Mouse (Mus musculus): ENCODE results near the gene Pls3.

Gene Pls3

DNA sequence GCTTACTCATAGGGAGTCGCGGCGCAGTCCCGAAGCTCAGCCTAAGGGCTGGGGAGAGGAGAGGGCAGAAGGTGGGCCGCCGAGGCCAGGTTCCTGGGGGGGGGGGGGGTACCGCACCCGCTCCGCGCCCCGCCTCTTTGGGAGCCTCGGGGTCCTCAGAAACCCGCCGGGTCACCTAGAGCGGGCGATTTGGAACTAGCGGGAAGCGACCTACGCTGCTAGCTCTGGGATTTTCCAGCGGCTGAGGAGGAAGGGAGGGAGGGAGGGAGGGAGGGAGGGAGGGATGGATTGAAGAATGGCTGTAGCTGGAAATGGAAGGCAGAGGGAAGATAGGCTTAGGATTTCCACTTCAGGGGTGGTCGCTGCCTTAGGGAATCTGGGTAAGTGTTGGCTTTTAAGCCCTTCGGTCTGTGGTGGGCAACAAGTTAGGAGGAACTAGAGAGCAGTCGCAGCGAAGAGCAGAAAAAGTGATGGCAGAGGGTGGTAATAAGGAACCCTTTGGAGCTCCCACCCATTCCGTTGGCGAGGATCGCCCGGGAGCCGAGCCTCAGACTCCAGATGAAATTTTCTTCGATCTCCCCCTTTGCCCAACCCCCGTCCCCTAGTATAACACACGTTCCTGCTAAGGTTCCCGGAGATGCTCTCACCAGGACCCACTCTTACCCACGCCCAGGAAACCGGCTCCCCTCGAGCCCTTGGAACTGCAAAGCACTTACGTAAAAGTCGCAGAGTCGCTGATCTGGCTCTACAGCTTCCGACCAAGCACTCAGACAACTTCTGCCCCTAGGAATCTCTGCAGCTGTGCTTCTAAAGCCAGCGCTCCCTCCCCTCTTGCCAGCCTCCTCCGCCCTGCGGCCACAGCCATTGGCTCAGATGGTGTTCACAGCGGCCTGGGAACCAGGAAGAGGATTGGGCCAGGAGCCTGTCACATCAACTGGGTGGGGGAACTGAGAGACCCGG lies at the start of gene Pls3:
Gene Pls3 (minus strand): TSS at position 851 of the 960 bp plus-strand sequence.
- peak; percentile 1 to 9 for DNase-seq (ENCODE audit: low spot score in 2 of 2)

DNA sequence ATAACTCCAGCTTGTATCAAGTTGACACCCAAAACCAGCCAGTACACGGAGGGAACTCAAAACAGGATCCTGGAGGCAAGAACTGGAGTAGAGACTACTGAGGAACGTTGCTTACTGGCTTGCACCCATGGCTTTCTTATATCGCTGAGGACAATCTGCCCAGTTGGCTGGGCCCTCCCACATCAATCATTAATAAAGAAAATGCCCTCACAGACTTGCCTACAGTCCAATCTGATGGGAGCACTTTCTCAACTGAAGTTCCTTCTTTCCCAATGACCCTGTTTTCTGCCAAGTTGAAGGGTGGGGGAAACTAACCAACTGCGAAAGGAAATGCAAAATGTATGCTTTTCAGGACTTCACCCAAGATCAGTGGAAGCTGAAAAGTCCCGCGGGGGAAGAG lies 20.7 kb upstream of the Pls3 start:
- DNase-seq (ENCODE audit: low spot score in 2 of 2): no peak

- DNase-seq (ENCODE audit: low spot score in 2 of 2): no peak
These were observed 584 bp upstream of the Pls3 start for GRCm38 (mm10) chrX:75875566-75875965.

DNA sequence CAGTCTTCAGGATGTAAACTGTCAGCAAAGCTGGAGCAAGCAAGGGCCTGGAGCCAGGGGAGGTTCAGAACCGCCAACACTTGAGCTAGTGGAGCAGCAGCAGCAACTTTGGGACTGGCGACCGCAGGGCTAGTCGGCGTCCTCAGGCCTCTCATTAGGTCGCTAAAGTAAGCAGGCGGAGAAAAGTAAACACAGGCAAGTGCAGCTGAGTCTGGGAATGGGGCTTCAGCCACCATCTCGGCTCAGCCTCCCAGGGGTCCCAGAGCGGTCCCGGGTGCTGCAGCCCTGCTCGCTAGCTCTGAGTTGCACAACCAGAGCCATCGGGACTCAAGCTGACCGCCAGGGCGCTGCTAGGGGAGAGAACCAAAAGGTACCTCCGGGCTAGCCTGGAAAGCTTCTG lies 1.2 kb downstream of the Pls3 start:
- DNase-seq (ENCODE audit: low spot score in 2 of 2): no peak

DNA sequence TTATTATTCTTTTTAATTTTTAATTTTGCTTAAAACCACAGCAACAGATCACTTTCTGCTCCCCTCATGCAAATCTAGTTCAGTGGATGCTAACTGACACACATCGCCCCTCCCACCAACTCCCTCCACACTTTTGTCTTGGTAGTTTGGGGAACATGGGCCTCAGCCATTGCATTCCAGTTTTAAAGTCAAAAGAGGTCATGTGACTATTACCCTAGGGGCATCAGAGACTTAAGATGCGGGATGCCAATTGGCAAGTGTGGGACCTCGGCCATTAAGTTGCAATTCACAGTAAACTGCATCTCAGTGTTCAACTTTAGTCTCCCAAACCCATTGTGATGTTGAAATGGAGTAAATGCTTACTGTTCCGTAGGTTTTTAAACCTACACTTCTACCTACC lies 1.7 kb downstream of the Pls3 start:
- DNase-seq (ENCODE audit: low spot score in 2 of 2): no peak

GRCm38 (mm10) chrX:75871855-75872254 lies 3.1 kb downstream of the Pls3 start:
- no peak for DNase-seq (ENCODE audit: low spot score in 2 of 2)

DNA sequence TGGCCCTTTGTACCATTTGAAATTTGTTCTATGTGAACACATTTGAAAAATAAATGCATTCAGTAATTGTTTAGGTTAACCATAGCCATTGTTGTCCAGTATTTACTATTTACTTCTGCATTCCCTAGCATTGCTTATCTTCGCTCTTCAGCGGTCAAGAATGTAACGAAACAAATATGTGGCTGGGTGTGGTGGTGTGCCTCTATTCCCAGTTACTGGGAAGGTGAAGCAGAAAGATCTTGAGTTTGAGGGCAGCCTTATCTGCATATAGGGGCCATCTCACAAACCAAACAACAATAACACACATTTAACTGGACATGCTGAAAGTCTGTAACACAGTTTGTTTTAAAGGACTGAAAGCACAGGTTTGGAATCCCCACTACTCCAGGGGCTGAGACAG lies 13.3 kb downstream of the Pls3 start:
- DNase-seq (ENCODE audit: low spot score in 2 of 2): no peak

GRCm38 (mm10) chrX:75854294-75854693 lies 20.7 kb downstream of the Pls3 start:
- no peak for DNase-seq (ENCODE audit: low spot score in 2 of 2)

- DNase-seq (ENCODE audit: low spot score in 2 of 2): no peak
These were observed 30.7 kb downstream of the Pls3 start for GRCm38 (mm10) chrX:75844290-75844689.

GRCm38 (mm10) chrX:75842835-75843234 lies 32.1 kb downstream of the Pls3 start:
- DNase-seq (ENCODE audit: low spot score in 2 of 2): no peak

DNA sequence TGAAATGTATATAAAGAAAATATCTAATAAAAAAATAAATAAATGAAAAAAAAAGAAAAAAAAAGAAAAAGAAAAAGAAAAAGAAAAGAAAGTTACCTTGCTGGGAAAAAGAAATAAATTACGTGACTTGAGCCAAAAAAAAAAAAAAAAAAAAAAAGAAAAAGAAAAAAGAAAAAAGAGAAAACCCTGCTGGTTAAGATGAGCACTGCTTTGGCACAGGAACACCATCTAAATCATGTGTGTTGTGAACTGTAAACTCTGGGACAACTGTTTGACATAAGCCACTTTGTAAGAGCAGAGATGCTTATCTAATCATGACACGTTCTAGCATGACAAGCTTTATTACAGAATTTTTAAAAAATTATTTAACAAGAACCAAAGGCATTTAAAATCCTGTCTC lies 32.9 kb downstream of the Pls3 start:
- no peak for DNase-seq (ENCODE audit: low spot score in 2 of 2)

DNA sequence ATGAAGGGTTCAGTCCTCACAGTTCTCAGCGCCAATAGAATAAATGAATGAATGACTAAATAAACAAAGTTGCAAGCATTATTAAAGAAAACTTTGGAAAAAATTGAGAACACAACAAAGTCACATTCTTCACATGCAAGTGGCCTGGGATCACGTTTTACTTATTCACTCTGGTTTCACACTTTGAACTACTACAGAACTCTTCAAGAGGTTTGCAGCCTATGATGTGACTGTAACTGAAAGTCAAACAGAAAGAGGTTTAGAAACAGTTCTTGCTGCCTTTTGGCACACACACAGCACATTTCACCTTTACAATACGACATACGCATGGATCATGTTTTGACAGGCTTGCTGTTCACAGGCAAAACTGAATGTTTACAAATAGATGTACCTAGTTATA lies 34.7 kb downstream of the Pls3 start:
- no peak for DNase-seq (ENCODE audit: low spot score in 2 of 2)

DNA sequence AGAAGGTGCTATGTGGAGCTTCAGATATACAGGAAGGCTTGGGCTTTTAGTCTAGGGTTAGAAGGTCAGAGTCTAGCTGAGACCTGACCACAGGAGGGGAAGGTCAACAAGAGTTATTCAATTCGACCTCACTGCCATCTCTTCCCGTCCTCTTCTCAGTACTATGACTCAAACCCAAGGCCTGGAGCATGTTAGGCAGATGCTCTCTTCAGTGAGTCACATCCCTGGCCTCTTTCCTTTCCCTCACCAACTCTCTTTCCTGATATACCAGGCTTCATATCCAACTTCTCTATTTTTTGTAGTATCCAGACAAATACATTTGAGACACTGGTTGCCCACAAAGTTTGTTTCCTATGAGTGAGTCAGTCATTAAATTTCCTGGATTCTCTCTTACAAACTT lies 40.1 kb downstream of the Pls3 start:
- DNase-seq (ENCODE audit: low spot score in 2 of 2): no peak

DNA sequence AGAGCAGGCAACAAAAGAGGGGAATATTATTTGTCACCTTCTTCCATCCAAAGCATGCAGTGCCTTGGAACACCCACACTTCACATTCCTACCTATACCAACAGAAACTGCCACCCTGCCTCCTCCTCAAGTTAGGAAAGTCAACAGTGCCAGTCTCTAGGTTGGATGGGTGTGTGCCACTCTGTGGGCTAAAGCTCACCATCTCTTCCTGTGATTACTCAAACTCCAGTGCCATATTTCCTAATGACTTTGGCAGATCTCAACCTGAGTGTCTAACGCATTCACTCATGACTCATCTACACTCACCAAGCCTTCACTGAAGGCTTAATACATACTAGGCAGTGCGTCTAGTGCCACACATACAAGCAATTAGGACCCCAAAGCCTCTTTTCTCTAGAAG lies 40.7 kb downstream of the Pls3 start:
- DNase-seq (ENCODE audit: low spot score in 2 of 2): no peak

DNA sequence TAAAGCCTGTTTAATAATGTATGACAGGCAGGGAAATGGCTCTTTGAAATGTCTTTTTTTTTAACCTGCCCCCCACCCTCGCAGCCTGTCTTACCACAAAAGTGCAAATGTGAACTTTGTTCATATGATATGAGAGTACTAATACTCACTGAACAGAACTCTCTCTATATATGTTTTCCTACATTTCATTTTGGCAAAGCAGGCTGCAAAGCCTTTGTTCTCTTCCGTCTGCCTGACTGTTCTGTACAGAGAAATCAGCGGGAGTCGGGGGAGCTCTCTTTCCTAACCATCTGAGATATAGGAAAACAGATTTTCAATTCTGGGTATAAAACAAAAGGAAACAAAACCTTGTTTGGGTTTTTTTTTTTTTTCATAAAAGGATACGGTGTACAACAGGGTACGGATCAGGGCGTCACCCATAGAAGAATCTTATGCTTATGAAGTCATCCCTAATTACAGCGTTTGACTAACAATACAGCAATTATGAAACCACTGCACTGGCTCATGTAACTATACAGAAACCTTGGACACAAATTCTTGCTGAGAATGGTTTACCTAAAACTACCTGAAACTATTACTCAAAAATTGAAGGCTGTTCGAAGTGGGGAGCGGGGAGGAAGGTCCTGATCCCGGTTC lies 41.9 kb downstream of the Pls3 start:
- DNase-seq (ENCODE audit: low spot score in 2 of 2): no peak

- no peak for DNase-seq (ENCODE audit: low spot score in 2 of 2)
These were observed 45.1 kb downstream of the Pls3 start for GRCm38 (mm10) chrX:75829867-75830255.

DNA sequence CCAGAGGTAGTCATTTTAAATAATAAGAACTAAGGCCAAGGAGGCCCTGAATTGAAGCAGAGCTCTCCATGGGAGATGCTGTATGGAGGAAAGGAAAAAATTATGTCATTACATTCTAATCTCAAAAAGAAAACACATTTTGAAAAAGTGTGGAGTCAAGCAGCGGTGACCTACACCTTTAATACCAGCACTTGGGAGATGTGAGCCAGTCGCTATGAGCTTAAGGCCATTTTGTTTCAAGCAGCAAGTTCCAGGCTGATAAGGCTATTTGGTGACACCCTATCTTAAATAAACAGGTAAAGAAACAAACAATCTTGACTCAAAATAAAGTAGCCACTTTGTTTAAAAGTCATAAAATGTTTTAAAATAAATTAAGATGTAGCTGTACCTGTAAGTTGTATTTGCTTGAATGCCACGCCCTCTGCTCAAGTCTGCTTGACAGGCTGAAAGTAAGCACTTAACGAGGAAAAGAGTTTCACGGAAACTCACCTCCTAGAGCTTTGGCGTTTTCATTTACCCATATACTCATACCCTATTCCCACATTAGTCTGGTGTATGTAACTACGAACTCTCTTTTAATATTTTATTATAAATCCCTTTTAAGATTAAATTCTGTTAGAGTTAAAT lies 45.6 kb downstream of the Pls3 start:
- no peak for DNase-seq (ENCODE audit: low spot score in 2 of 2)

GRCm38 (mm10) chrX:75818647-75819271 lies 56.2 kb downstream of the Pls3 start:
- no peak for DNase-seq (ENCODE audit: low spot score in 2 of 2)

- DNase-seq (ENCODE audit: low spot score in 2 of 2): no peak
These were observed 60.0 kb downstream of the Pls3 start for GRCm38 (mm10) chrX:75814958-75815357.

DNA sequence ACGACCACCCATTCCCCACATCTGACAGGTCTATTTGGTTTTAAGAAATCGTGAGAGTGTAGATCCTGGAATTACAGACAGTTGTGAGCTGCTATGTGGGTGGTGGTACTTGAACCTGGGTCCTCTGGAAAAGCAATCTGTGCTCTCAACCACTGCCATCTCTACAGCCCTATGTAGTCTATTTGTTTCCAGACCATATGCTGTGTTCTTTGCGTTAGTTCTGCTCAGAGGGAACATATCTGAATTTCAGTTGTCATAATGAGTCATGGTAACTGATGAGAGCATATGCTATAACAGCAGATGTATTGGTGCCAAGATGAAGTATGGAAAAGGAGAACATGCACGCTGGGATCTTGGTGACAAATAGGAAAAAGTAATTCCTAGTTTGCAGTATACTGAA lies 60.9 kb downstream of the Pls3 start:
- DNase-seq (ENCODE audit: low spot score in 2 of 2): no peak

- no peak for DNase-seq (ENCODE audit: low spot score in 2 of 2)
These were observed 78.4 kb downstream of the Pls3 start for GRCm38 (mm10) chrX:75796583-75796982.

- no peak for DNase-seq (ENCODE audit: low spot score in 2 of 2)
These were observed 95.2 kb downstream of the Pls3 start for GRCm38 (mm10) chrX:75779796-75780195.

Measured in spleen, postnatal 14 days (tissue).